Mouse (Mus musculus): ENCODE data around the gene Wfdc15b. TPM values are rescaled to one million over a fixed set of nuclear protein-coding genes. Genes with fewer than 3 reads are reported as not detected.
"Not testable (repeated sequence)": the region's sequence is repeated elsewhere in the genome, so short reads cannot be mapped to it uniquely, and the experiment has no call there.

Gene Wfdc15b
- polyA plus RNA-seq (2015; fragmentation: Nextera tagmentation; extraction: Ambion mirVana) = not detected in 2 replicates

GRCm38 (mm10) chr2:164221522-164221921 is at the start of gene Wfdc15b:
Gene Wfdc15b, minus strand, starts transcription at chr2:164221660.
- Histone ChIP-seq H3K36me3 (ENCODE audit: poor library complexity, severe bottlenecking) (no peaks in the 10 kb centered on the region), H3K4me1 (no peaks in the 10 kb centered on the region), H3K27me3 (no peaks in the 10 kb centered on the region), H3K4me3 (no peak within 1 kb of the TSS), H3K9ac (no peak within 1 kb of the TSS), H3K4me2 (no peak within 1 kb of the TSS), H3K9me3 (replicated peaks) (no peaks in the 10 kb centered on the region), H3K27ac (no peak within 1 kb of the TSS)
- WGBS = 88% methylated on average over 11 of the region's 11 CpGs
- no peak for ATAC-seq

GRCm38 (mm10) chr2:164256540-164256939 is 35.1 kb upstream of the Wfdc15b start, which contains the start of gene Svs3b:
Gene Svs3b, minus strand, starts transcription at chr2:164256640.
- not testable (repeated sequence) for H3K4me1 ChIP-seq; H3K27me3 ChIP-seq; H3K4me2 ChIP-seq; H3K9me3 ChIP-seq (replicated peaks); H3K27ac ChIP-seq; H3K9ac ChIP-seq; ATAC-seq; H3K4me3 ChIP-seq; H3K36me3 ChIP-seq (ENCODE audit: poor library complexity, severe bottlenecking)
- WGBS = 80% methylated on average over 1 of the region's 1 CpGs

- H3K27ac ChIP-seq = no peak within 1 kb of the TSS
- 90% methylated on average over 3 of the region's 3 CpGs for WGBS
- H3K4me2 ChIP-seq = no peak within 1 kb of the TSS
- ATAC-seq = no peak
- H3K9me3 ChIP-seq (replicated peaks) = no peaks in the 10 kb centered on the region
- H3K9ac ChIP-seq = no peak within 1 kb of the TSS
- H3K36me3 ChIP-seq (ENCODE audit: poor library complexity, severe bottlenecking) = no peaks in the 10 kb centered on the region
- H3K4me3 ChIP-seq = no peak within 1 kb of the TSS
- no peaks in the 10 kb centered on the region for H3K4me1 ChIP-seq
- H3K27me3 ChIP-seq = no peaks in the 10 kb centered on the region
These were observed 16.9 kb upstream of the Wfdc15b start, which contains the start of gene Svs2 for GRCm38 (mm10) chr2:164238366-164238765. Gene Svs2, minus strand, starts transcription at chr2:164238466.

- Histone ChIP-seq H3K4me2 (no peak overlapping the region), H3K36me3 (ENCODE audit: poor library complexity, severe bottlenecking) (no peaks in the 10 kb centered on the region), H3K27ac (no peak overlapping the region), H3K27me3 (no peaks in the 10 kb centered on the region), H3K9ac (no peak overlapping the region), H3K9me3 (replicated peaks) (no peaks in the 10 kb centered on the region), H3K4me1 (no peaks in the 10 kb centered on the region), H3K4me3 (no peak overlapping the region)
- 89% methylated on average over 8 of the region's 8 CpGs for WGBS
- ATAC-seq = no peak
These were observed 11.2 kb upstream of the Wfdc15b start for GRCm38 (mm10) chr2:164232671-164233070.

- WGBS = 90% methylated on average over 8 of the region's 8 CpGs
- no peak overlapping the region for H3K27ac ChIP-seq
- ATAC-seq = no peak
- H3K4me1 ChIP-seq = no peaks in the 10 kb centered on the region
- no peak overlapping the region for H3K4me2 ChIP-seq
- H3K4me3 ChIP-seq = no peak overlapping the region
- H3K36me3 ChIP-seq (ENCODE audit: poor library complexity, severe bottlenecking) = no peaks in the 10 kb centered on the region
- no peaks in the 10 kb centered on the region for H3K27me3 ChIP-seq
- no peaks in the 10 kb centered on the region for H3K9me3 ChIP-seq (replicated peaks)
- H3K9ac ChIP-seq = no peak overlapping the region
These were observed 7.1 kb upstream of the Wfdc15b start for GRCm38 (mm10) chr2:164228361-164229070.

- Histone ChIP-seq H3K9ac (no peak overlapping the region), H3K27me3 (no peaks in the 10 kb centered on the region), H3K36me3 (ENCODE audit: poor library complexity, severe bottlenecking) (no peaks in the 10 kb centered on the region), H3K4me2 (no peak overlapping the region), H3K4me1 (no peaks in the 10 kb centered on the region), H3K4me3 (no peak overlapping the region), H3K27ac (no peak overlapping the region), H3K9me3 (replicated peaks) (no peaks in the 10 kb centered on the region)
- ATAC-seq = no peak
- WGBS = 88% methylated on average over 9 of the region's 9 CpGs
These were observed 2.2 kb downstream of the Wfdc15b start for GRCm38 (mm10) chr2:164219295-164219694.

GRCm38 (mm10) chr2:164212711-164213110 is 8.7 kb downstream of the Wfdc15b start:
- 81% methylated on average over 5 of the region's 5 CpGs for WGBS
- no peak overlapping the region for H3K9ac ChIP-seq
- H3K4me1 ChIP-seq = no peaks in the 10 kb centered on the region
- no peaks in the 10 kb centered on the region for H3K9me3 ChIP-seq (replicated peaks)
- H3K4me2 ChIP-seq = no peak overlapping the region
- H3K27ac ChIP-seq = no peak overlapping the region
- no peaks in the 10 kb centered on the region for H3K36me3 ChIP-seq (ENCODE audit: poor library complexity, severe bottlenecking)
- no peaks in the 10 kb centered on the region for H3K27me3 ChIP-seq
- ATAC-seq = no peak
- no peak overlapping the region for H3K4me3 ChIP-seq

GRCm38 (mm10) chr2:164210892-164211291 is 10.6 kb downstream of the Wfdc15b start:
- no peaks in the 10 kb centered on the region for H3K27me3 ChIP-seq
- H3K4me1 ChIP-seq = no peaks in the 10 kb centered on the region
- H3K4me3 ChIP-seq = no peak overlapping the region
- H3K36me3 ChIP-seq (ENCODE audit: poor library complexity, severe bottlenecking) = no peaks in the 10 kb centered on the region
- H3K27ac ChIP-seq = no peak overlapping the region
- H3K9ac ChIP-seq = no peak overlapping the region
- WGBS = 95% methylated on average over 4 of the region's 4 CpGs
- no peak overlapping the region for H3K4me2 ChIP-seq
- no peaks in the 10 kb centered on the region for H3K9me3 ChIP-seq (replicated peaks)
- ATAC-seq = no peak

GRCm38 (mm10) chr2:164206676-164207075 is 14.8 kb downstream of the Wfdc15b start:
- no peak overlapping the region for H3K9ac ChIP-seq
- ATAC-seq = no peak
- no peaks in the 10 kb centered on the region for H3K4me1 ChIP-seq
- no peak overlapping the region for H3K4me2 ChIP-seq
- no peaks in the 10 kb centered on the region for H3K27me3 ChIP-seq
- no peak overlapping the region for H3K27ac ChIP-seq
- no peak overlapping the region for H3K4me3 ChIP-seq
- no peaks in the 10 kb centered on the region for H3K36me3 ChIP-seq (ENCODE audit: poor library complexity, severe bottlenecking)
- no peaks in the 10 kb centered on the region for H3K9me3 ChIP-seq (replicated peaks)
- WGBS = 86% methylated on average over 4 of the region's 4 CpGs

GRCm38 (mm10) chr2:164206011-164206410 is 15.4 kb downstream of the Wfdc15b start:
- not testable (repeated sequence) for H3K4me1 ChIP-seq; H3K4me3 ChIP-seq; H3K27me3 ChIP-seq; H3K36me3 ChIP-seq (ENCODE audit: poor library complexity, severe bottlenecking); ATAC-seq; H3K4me2 ChIP-seq; H3K9ac ChIP-seq; H3K27ac ChIP-seq; H3K9me3 ChIP-seq (replicated peaks)
- 91% methylated on average over 10 of the region's 10 CpGs for WGBS

- Histone ChIP-seq H3K36me3 (ENCODE audit: poor library complexity, severe bottlenecking) (no peaks in the 10 kb centered on the region), H3K4me2 (no peak within 1 kb of the TSS), H3K27me3 (no peaks in the 10 kb centered on the region), H3K4me1 (no peaks in the 10 kb centered on the region), H3K9me3 (replicated peaks) (no peaks in the 10 kb centered on the region), H3K27ac (no peak within 1 kb of the TSS), H3K9ac (no peak within 1 kb of the TSS), H3K4me3 (no peak within 1 kb of the TSS)
- no peak for ATAC-seq
- 82% methylated on average over 20 of the region's 20 CpGs for WGBS
These were observed 21.7 kb downstream of the Wfdc15b start, which contains the start of gene Wfdc15a for GRCm38 (mm10) chr2:164199626-164200327. Gene Wfdc15a, minus strand, starts transcription at chr2:164200130.

GRCm38 (mm10) chr2:164196700-164196990 is 24.8 kb downstream of the Wfdc15b start:
- Histone ChIP-seq H3K27me3 (no peaks in the 10 kb centered on the region), H3K27ac (no peak overlapping the region), H3K4me2 (no peak overlapping the region), H3K4me1 (no peaks in the 10 kb centered on the region), H3K9ac (no peak overlapping the region), H3K4me3 (no peak overlapping the region), H3K36me3 (ENCODE audit: poor library complexity, severe bottlenecking) (no peaks in the 10 kb centered on the region), H3K9me3 (replicated peaks) (no peaks in the 10 kb centered on the region)
- ATAC-seq = no peak
- whole genome bisulfite sequencing = 86% methylated on average over 5 of the region's 5 CpGs

Data from forebrain, embryonic 13.5 days (tissue).